Mouse (Mus musculus) spleen, adult 18-20 months (tissue): ENCODE data around the gene Zfp972.
"Not testable (repeated sequence)": the region's sequence is repeated elsewhere in the genome, so short reads cannot be mapped to it uniquely, and the experiment has no call there.

Experiments
- DNase-seq, 2 experiments: peaks; one replicate each; pipeline ENCODE4 v3.0.0; 2022; ENCODE audit warnings: mixed read lengths in 2 of 2

Zfp972 gene

DNA sequence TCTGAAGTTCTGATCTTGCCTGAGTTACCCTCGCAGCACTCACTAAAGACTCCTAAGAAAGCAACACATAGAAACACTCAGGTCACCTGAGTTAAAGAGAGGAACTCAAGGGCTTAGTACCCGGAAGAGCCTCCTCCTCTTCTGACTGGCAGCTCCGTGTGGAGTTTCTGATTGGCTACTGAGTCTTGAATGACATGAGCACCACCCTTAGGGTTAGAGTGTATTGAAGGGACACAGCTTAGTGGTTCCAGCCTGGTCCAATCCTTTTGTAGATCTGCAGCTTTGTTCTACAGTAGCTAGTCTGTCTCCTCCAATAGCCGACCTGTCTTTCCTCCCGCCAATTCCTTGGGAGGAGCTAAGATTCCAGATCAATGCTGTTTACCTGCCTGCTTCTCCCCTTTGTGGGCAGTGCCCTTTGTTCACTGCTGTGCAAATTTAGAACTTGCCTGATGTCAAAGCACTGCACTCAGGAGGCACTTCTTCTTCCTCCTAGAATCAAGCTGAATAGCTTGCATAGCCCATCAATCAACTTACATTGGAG, at the start of gene Zfp972:
Gene Zfp972 (minus strand): TSS at position 51 of the 541 bp plus-strand sequence.
- DNase-seq, result not testable (repeated sequence)

GRCm38 (mm10) chr2:177974814-177975213, 49.4 kb upstream of the Zfp972 start:
- not testable (repeated sequence) for DNase-seq

DNA sequence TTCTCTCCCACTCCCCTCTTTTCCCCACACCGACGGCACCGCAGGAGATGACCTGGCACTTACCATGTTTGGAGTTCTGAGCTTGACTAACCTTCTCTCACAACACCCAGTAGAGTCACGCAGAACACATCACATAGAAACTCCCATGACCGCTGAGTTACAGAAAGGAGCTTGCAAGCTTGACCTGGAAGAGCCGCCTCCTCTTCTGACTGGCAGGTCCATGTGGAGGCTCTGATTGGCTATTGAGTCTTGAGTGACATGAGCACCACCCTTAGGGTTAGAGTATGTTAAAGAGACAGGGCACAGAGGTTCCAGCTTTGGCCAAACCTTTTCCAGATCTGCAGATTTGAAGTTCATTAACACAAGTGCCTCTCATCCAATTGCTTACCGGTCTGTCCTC, 31.7 kb upstream of the Zfp972 start, which contains the start of gene Gm14326:
Gene Gm14326 (minus strand): TSS at position 153 of the 400 bp plus-strand sequence.
- peak; percentile 51 to 58 for DNase-seq

GRCm38 (mm10) chr2:177956734-177957133, 31.3 kb upstream of the Zfp972 start:
- DNase-seq, result peak in 1 of 2 experiments; percentile 8

DNA sequence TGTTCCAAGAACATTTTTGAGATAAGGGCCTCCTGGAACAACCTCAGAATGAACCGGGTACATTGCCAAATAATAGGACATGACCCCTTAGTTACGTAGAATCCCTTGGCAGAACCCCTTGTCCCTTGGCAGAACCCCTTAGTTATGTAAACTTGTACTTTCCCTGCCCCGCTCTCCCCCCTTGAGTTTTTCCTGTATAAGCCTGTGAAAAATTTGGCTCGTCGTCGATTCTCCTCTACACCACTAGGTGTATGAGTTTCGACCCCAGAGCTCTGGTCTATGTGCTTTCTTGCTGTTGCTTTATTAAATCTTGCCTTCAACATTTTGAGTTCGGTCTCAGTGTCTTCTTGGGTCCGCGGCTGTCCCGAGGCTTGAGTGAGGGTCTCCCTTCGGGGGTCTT, 22.1 kb downstream of the Zfp972 start:
- DNase-seq, result not testable (repeated sequence)

DNA sequence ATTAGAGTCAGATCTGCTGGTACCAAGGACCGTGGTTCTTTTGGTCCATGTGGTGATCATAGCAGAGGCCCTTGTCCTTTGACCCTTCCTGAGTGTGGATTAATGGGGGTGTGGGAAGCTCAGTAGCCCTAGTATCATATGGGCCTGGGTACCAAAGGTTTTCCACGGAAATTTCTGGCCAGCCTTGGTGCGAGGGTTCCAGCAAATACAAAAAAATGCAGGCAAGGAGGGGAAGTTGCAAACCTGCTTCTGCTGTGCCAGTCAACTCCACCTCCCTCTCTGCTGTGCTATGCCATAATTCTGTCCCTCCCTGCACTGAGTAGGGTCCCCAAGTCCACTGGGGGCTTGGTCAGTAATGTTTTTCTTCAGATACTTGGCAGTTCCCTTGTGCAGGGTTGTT, 27.2 kb downstream of the Zfp972 start:
- not testable (repeated sequence) for DNase-seq

DNA sequence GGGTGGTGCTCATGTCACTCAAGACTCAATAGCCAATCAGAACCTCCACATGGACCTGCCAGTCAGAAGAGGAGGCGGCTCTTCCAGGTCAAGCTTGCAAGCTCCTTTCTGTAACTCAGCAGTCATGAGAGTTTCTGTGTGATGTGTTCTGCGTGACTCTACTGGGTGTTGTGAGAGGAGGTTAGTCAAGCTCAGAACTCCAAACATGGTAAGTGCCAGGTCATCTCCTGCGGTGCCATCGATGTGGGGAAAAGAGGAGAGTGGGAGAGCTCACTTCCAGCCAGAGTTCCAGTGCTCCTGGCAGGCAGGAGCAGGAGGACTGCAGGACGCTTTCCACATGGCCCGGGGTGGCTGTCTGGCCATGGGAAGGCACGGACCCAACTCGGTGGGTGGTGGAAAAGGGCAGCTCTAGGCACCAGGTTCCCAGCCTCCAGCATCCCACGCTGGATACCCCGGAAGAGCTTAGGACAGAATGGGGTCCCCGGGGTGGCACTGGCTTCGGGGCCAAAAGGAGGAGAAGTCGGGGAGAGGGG, 28.3 kb downstream of the Zfp972 start, which contains the start of gene Gm14327:
Gene Gm14327 (plus strand): TSS at position 51 of the 533 bp plus-strand sequence.
- DNase-seq, result not testable (repeated sequence)

GRCm38 (mm10) chr2:177887743-177888142, 37.7 kb downstream of the Zfp972 start:
- DNase-seq, result not testable (repeated sequence)

DNA sequence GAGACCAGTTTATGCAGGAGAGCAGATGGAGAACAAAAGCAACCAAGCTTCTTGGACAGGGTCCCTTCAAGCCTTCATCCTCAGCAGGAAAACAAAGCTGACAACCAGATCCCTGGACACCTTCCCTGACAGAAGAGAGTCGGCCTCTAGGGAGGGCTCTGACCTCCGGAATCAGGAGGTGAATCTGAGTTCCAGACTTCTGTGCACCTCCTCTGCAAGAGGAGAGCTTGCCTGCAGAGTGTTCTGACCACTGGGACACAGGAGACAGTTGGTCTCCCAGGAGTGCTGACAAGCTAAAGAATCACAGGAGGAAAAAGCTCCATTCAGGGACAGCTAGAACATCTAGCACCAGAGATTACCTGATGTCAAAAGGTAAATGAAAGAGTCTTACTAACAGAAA, 63.2 kb downstream of the Zfp972 start:
- not testable (repeated sequence) for DNase-seq
